Mouse (Mus musculus) G1E (cell line): ENCODE measurements around the gene Tnni3.

Source experiments
- CTCF ChIP-seq: IDR thresholded peaks from 2 replicates; pipeline ENCODE4 v1.5.1; 2012; ENCODE audit warnings: low read depth, low read length, inconsistent platforms, mixed read lengths
- GATA1 ChIP-seq: IDR thresholded peaks from 2 replicates; pipeline ENCODE4 v1.6.1; 2012; ENCODE audit warnings: borderline replicate concordance, low read length, inconsistent platforms, mixed read lengths

DNA sequence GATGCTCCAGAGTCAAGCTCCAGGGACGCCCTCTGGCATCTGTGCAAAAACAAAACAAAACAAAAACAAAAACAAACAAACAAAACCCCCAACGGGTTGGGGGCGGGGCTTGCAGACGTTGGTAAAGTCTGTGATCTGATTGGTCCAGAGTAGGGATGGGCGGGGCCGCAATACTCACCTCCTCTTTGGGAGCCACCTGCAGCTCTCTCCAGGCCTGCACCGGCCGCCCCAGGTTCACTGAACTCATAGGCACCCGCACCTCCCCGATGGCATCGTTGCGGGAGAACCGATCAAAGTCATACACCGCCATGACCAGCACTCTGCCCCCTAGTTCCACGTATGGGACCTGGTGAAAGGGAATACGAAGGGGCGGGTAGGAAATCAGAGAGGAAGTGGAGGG lies 18.0 kb upstream of the Tnni3 start:
- TF ChIP-seq CTCF (no peak), GATA1 (no peak)
